Mouse (Mus musculus): ENCODE data around the gene Olfr364-ps1.

GRCm38 (mm10) chr2:37139022-37139421, at the start of gene Olfr364-ps1:
- no peak for TF ChIP-seq CTCF (IDR thresholded peaks at IDR 0.05)
- no peak for TF ChIP-seq EP300 (IDR thresholded peaks at IDR 0.05)
